Mouse (Mus musculus) CH12.LX (cell line): ENCODE data around the gene Tma16. TPM values are rescaled to one million over a fixed set of nuclear protein-coding genes. Genes with fewer than 3 reads are reported as not detected.

Source experiments
- DNase-seq: peaks from one replicate; pipeline ENCODE4 v3.0.0-alpha.2; 2013; ENCODE audit errors: extremely low read depth
- H3K27ac ChIP-seq: 2 replicates; pipeline ENCODE4 v1.5.1; 2012; ENCODE audit warnings: low read depth, mild to moderate bottlenecking, control low read depth, moderate library complexity; ENCODE audit not compliant: insufficient read depth
- H3K27me3 ChIP-seq: replicated peaks from 2 replicates; pipeline ENCODE3; 2012; ENCODE audit warnings: inconsistent platforms
- H3K36me3 ChIP-seq, 2 experiments: replicated peaks in 1 of 2; 2 replicates each; pipeline versions ENCODE3 to v1.6.1; 2012; ENCODE audit warnings: inconsistent platforms in 1 of 2, low read length in 1 of 2, mild to moderate bottlenecking in 1 of 2, mixed read lengths in 1 of 2, moderate library complexity in 1 of 2; ENCODE audit not compliant: control insufficient read depth in 1 of 2, insufficient read depth in 1 of 2
- H3K4me1 ChIP-seq, 2 experiments: 2 replicates each; pipeline ENCODE4 v1.6.1; 2012; ENCODE audit warnings: inconsistent platforms in 1 of 2, moderate library complexity in 1 of 2; ENCODE audit not compliant: insufficient read depth in 2 of 2, control insufficient read depth in 1 of 2
- H3K4me2 ChIP-seq: 2 replicates; pipeline ENCODE4 v1.6.1; 2012; ENCODE audit warnings: low read depth, mild to moderate bottlenecking, control low read depth; ENCODE audit not compliant: poor library complexity, insufficient read depth, severe bottlenecking
- H3K4me3 ChIP-seq, 3 experiments: fragments of 150-350 bp in 1 of 3; sonication (generic) in 1 of 3; replicated peaks in 1 of 3; 2 replicates each; pipeline versions ENCODE3 to v1.5.1; 2011 to 2012; ENCODE audit warnings: low read depth in 2 of 3, low read length in 2 of 3, mild to moderate bottlenecking in 2 of 3, moderate library complexity in 2 of 3, control low read depth in 1 of 3, improper control_type of control experiment in 1 of 3, inconsistent platforms in 1 of 3, mixed read lengths in 1 of 3; ENCODE audit not compliant: poor library complexity in 1 of 3
- H3K79me2 ChIP-seq: replicated peaks from 2 replicates; pipeline ENCODE4 v1.6.1; 2012; ENCODE audit warnings: mild to moderate bottlenecking, moderate library complexity; ENCODE audit not compliant: control insufficient read depth, poor library complexity, insufficient read depth, severe bottlenecking; ENCODE audit errors: extremely low read depth
- H3K9ac ChIP-seq: 2 replicates; pipeline ENCODE4 v1.6.1; 2012; ENCODE audit warnings: low read depth, mild to moderate bottlenecking, control low read depth, moderate library complexity; ENCODE audit not compliant: insufficient read depth
- H3K9me3 ChIP-seq: replicated peaks from 2 replicates; pipeline ENCODE3; 2012; ENCODE audit warnings: low read length, inconsistent platforms, mixed read lengths
- CHD2 ChIP-seq: IDR thresholded peaks from 2 replicates; pipeline ENCODE4 v1.6.1; 2011; ENCODE audit warnings: low read length, improper control_type of control experiment
- CTCF ChIP-seq, 2 experiments: IDR thresholded peaks in 1 of 2; conservative IDR thresholded peaks in 1 of 2; 2 replicates each; pipeline ENCODE4 v1.5.1; 2011 to 2012; ENCODE audit warnings: low read depth in 2 of 2, low read length in 2 of 2, improper control_type of control experiment in 1 of 2, inconsistent platforms in 1 of 2, mild to moderate bottlenecking in 1 of 2, moderate library complexity in 1 of 2
- ELF1 ChIP-seq: IDR thresholded peaks from 2 replicates; pipeline ENCODE4 v1.6.1; 2014; ENCODE audit warnings: low read depth, mild to moderate bottlenecking, inconsistent platforms, low read length, improper control_type of control experiment
- EP300 ChIP-seq: IDR thresholded peaks from 2 replicates; pipeline ENCODE4 v1.6.1; 2011; ENCODE audit warnings: low read length, improper control_type of control experiment
- IRF4 ChIP-seq: IDR thresholded peaks from 2 replicates; pipeline ENCODE4 v1.6.1; 2014; ENCODE audit warnings: low read depth, mild to moderate bottlenecking, inconsistent platforms, low read length, improper control_type of control experiment
- JUND ChIP-seq: conservative IDR thresholded peaks from 2 replicates; pipeline ENCODE4 v1.6.1; 2011; ENCODE audit warnings: low read depth, low read length, improper control_type of control experiment
- MEF2A ChIP-seq: IDR thresholded peaks from 2 replicates; pipeline ENCODE4 v1.6.1; 2014; ENCODE audit warnings: low read depth, mild to moderate bottlenecking, inconsistent platforms, low read length, improper control_type of control experiment, borderline replicate concordance
- MXI1 ChIP-seq: IDR thresholded peaks from 2 replicates; pipeline ENCODE4 v1.6.1; 2011; ENCODE audit warnings: mild to moderate bottlenecking, low read depth, low read length, improper control_type of control experiment
- PAX5 ChIP-seq: IDR thresholded peaks from 2 replicates; pipeline ENCODE4 v1.6.1; 2012; ENCODE audit warnings: low read length, inconsistent platforms, mixed read lengths
- POLR2A ChIP-seq: IDR thresholded peaks from 2 replicates; pipeline ENCODE4 v1.6.1; 2011; ENCODE audit warnings: low read depth, mild to moderate bottlenecking, improper control_type of control experiment, low read length
- POLR2AphosphoS2 ChIP-seq: IDR thresholded peaks from 2 replicates; pipeline ENCODE4 v1.6.1; 2011; ENCODE audit warnings: low read depth, low read length, improper control_type of control experiment
- RCOR1 ChIP-seq: conservative IDR thresholded peaks from 2 replicates; pipeline ENCODE4 v1.6.1; 2012; ENCODE audit warnings: low read depth, mild to moderate bottlenecking, inconsistent platforms, low read length, improper control_type of control experiment
- SIN3A ChIP-seq: IDR thresholded peaks from 2 replicates; pipeline ENCODE4 v1.6.1; 2012; ENCODE audit warnings: low read length, improper control_type of control experiment, inconsistent platforms
- SMC3 ChIP-seq: IDR thresholded peaks from 2 replicates; pipeline ENCODE4 v1.6.1; 2011; ENCODE audit warnings: low read depth, low read length, improper control_type of control experiment
- TCF12 ChIP-seq: IDR thresholded peaks from 2 replicates; pipeline ENCODE4 v1.6.1; 2014; ENCODE audit warnings: low read depth, mild to moderate bottlenecking, inconsistent platforms, low read length, improper control_type of control experiment
- UBTF ChIP-seq: IDR thresholded peaks from 2 replicates; pipeline ENCODE4 v1.6.1; 2012; ENCODE audit warnings: low read depth, mild to moderate bottlenecking, inconsistent platforms, low read length, improper control_type of control experiment, moderate library complexity
- USF1 ChIP-seq: IDR thresholded peaks from 2 replicates; pipeline ENCODE4 v1.6.1; 2014; ENCODE audit warnings: low read depth, mild to moderate bottlenecking, inconsistent platforms, low read length, improper control_type of control experiment
- ZC3H11A ChIP-seq: IDR thresholded peaks from 2 replicates; pipeline ENCODE4 v1.6.1; 2012; ENCODE audit warnings: low read depth, mild to moderate bottlenecking, inconsistent platforms, low read length, improper control_type of control experiment
- ZKSCAN1 ChIP-seq: IDR thresholded peaks from 2 replicates; pipeline ENCODE4 v1.6.1; 2012; ENCODE audit warnings: low read depth, inconsistent platforms, low read length, improper control_type of control experiment, borderline replicate concordance
- ZMIZ1 ChIP-seq: IDR thresholded peaks from 2 replicates; pipeline ENCODE4 v1.6.1; 2012; ENCODE audit warnings: low read depth, mild to moderate bottlenecking, inconsistent platforms, low read length, improper control_type of control experiment
- ZNF384 ChIP-seq: IDR thresholded peaks from 2 replicates; pipeline ENCODE4 v1.6.1; 2012; ENCODE audit warnings: low read depth, low read length, improper control_type of control experiment, inconsistent platforms
- dilution Hi-C: fragments of 300-500 bp; cut with MboI; formaldehyde crosslinking; loops from 2 replicates; pipeline ENCODE4 v1.14.3; 2020; ENCODE audit warnings: low sequenced_read_pairs; ENCODE audit not compliant: extremely low pct_unique_long_range_greater_than_20kb, extremely low pct_ligation_motif_present
- in situ Hi-C: fragments of 300-500 bp; cut with MboI; formaldehyde crosslinking; loops from 3 replicates; pipeline ENCODE4 v1.14.3; 2019; ENCODE audit warnings: low sequenced_read_pairs, low pct_ligation_motif_present, low pct_unique_long_range_greater_than_20kb, mixed read lengths
- polyA plus RNA-seq: library from polyadenylated mRNA; unstranded; fragments of >175 nt; gene quantifications from 2 replicates; pipeline ENCODE4 v1.2.1, GENCODE M21; 2012; ENCODE audit warnings: low read depth; ENCODE audit not compliant: insufficient read length
- total RNA-seq, 2 experiments: library from RNA; depleted of rRNA; stranded (reverse); fragments of 300-350 nt in 1 of 2; fragments of >200 nt in 1 of 2; gene quantifications; 2 replicates each; pipeline ENCODE4 v1.2.3; 2012 to 2014

The Tma16 gene
- total and polyA plus RNA-seq, 3 experiments = 13.7 to 36.5 (median 36.0) TPM

GRCm38 (mm10) chr8:66437929-66438328 is 48.4 kb downstream of the Tma16 start (continued):
- no peak for TF ChIP-seq TCF12
- no peak for TF ChIP-seq SIN3A
- peak; percentile 66 for TF ChIP-seq IRF4
- TF ChIP-seq ZC3H11A = no peak

GRCm38 (mm10) chr8:66436804-66437203 is 49.5 kb downstream of the Tma16 start:
- Histone ChIP-seq H3K36me3 (no peaks in the 10 kb centered on the region), H3K9ac (no peak overlapping the region), H3K79me2 (no peaks in the 10 kb centered on the region), H3K4me1 (peaks cover 6 to 25% of the 10 kb centered on the region in 2 experiments), H3K4me3 (no peak overlapping the region), H3K4me2 (no peak overlapping the region), H3K9me3 (no peaks in the 10 kb centered on the region), H3K27ac (no peak overlapping the region)
- in situ Hi-C loops = loop anchor here (5.0 to 25.0 kb wide), 2 partner anchors 115 to 1275 kb away; no protein-coding TSS in a partner anchor
- DNase-seq = no peak
- TF ChIP-seq TCF12 (no peak), SMC3 (no peak), ZMIZ1 (no peak), ZKSCAN1 (no peak), CTCF (conservative IDR thresholded peaks at IDR 0.05 in 1 of 2, IDR thresholded peaks at IDR 0.05 in 1 of 2; ENCODE audit: low read depth in 2 of 2, low read length in 2 of 2) (no peak), USF1 (no peak), IRF4 (no peak), POLR2AphosphoS2 (no peak), MXI1 (no peak), EP300 (no peak), CHD2 (no peak), MEF2A (no peak), ELF1 (no peak), RCOR1 (no peak), PAX5 (no peak), JUND (no peak), SIN3A (no peak), UBTF (no peak), POLR2A (no peak), ZNF384 (no peak)
- TF ChIP-seq, all 38 proteins: peak for 0
- dilution Hi-C loops = no loop called here
- no peaks in the 10 kb centered on the region for H3K27me3 ChIP-seq

- no peak for DNase-seq
- Histone ChIP-seq H3K4me2 (no peak overlapping the region), H3K79me2 (no peaks in the 10 kb centered on the region), H3K9me3 (no peaks in the 10 kb centered on the region), H3K4me1 (peaks cover 6 to 20% of the 10 kb centered on the region in 2 experiments), H3K36me3 (no peaks in the 10 kb centered on the region), H3K27ac (no peak overlapping the region), H3K4me3 (no peak overlapping the region), H3K27me3 (no peaks in the 10 kb centered on the region), H3K9ac (no peak overlapping the region)
- TF ChIP-seq IRF4 (no peak), CTCF (conservative IDR thresholded peaks at IDR 0.05 in 1 of 2, IDR thresholded peaks at IDR 0.05 in 1 of 2; ENCODE audit: low read depth in 2 of 2, low read length in 2 of 2) (peak in 1 of 2 experiments; percentile 20; a peak in 1 of 4 replicates), SMC3 (no peak; the same call in 1 of the 2 replicates)
- in situ Hi-C loops (loop anchor here (25.0 kb wide), 1 partner anchor 1271 kb away; no protein-coding TSS in a partner anchor), dilution Hi-C loops (no loop called here)
These were observed 52.8 kb downstream of the Tma16 start for GRCm38 (mm10) chr8:66433577-66433976.
